Mouse (Mus musculus) T-cell, adult 2 months (primary cell): Measurements from ENCODE around the gene Tmem254c.
"Not testable (repeated sequence)": the region's sequence is repeated elsewhere in the genome, so short reads cannot be mapped to it uniquely, and the experiment has no call there.

Experiments used
- DNase-seq: peaks from one replicate; pipeline ENCODE4 v3.0.0; 2022; ENCODE audit warnings: low spot score

The Tmem254c gene

GRCm38 (mm10) chr14:26067325-26067633 is at the start of gene Tmem254c:
TSS of gene Tmem254c (minus strand) at chr14:26067355.
- DNase-seq, result not testable (repeated sequence)

- DNase-seq, result not testable (repeated sequence)
Observed at GRCm38 (mm10) chr14:26097622-26098021, 30.5 kb upstream of the Tmem254c start.

GRCm38 (mm10) chr14:26081997-26082396 is 14.8 kb upstream of the Tmem254c start, which contains the start of gene Cphx3:
TSS of gene Cphx3 (plus strand) at chr14:26082297.
- DNase-seq, result not testable (repeated sequence)

- not testable (repeated sequence) for DNase-seq
Observed at GRCm38 (mm10) chr14:26081216-26081615, 14.1 kb upstream of the Tmem254c start, which contains the start of gene Cphx2. TSS of gene Cphx2 (plus strand) at chr14:26081516.

- DNase-seq, result not testable (repeated sequence)
Observed at GRCm38 (mm10) chr14:26076620-26077390, 9.7 kb upstream of the Tmem254c start.

GRCm38 (mm10) chr14:26066574-26067324 is 406 bp downstream of the Tmem254c start:
- not testable (repeated sequence) for DNase-seq

GRCm38 (mm10) chr14:26059362-26059761 is 7.8 kb downstream of the Tmem254c start:
- not testable (repeated sequence) for DNase-seq

- not testable (repeated sequence) for DNase-seq
Observed at GRCm38 (mm10) chr14:26058184-26058583, 9.0 kb downstream of the Tmem254c start.

GRCm38 (mm10) chr14:26048767-26049166 is 18.4 kb downstream of the Tmem254c start:
- not testable (repeated sequence) for DNase-seq

GRCm38 (mm10) chr14:26047026-26047425 is 20.1 kb downstream of the Tmem254c start:
- not testable (repeated sequence) for DNase-seq

GRCm38 (mm10) chr14:26045007-26045406 is 22.1 kb downstream of the Tmem254c start:
- not testable (repeated sequence) for DNase-seq

GRCm38 (mm10) chr14:26042611-26043010 is 24.5 kb downstream of the Tmem254c start, which contains the start of gene Gm9780:
TSS of gene Gm9780 (minus strand) at chr14:26042711.
- not testable (repeated sequence) for DNase-seq

- DNase-seq, result not testable (repeated sequence)
Observed at GRCm38 (mm10) chr14:26035439-26035838, 31.7 kb downstream of the Tmem254c start.

GRCm38 (mm10) chr14:26034364-26034763 is 32.8 kb downstream of the Tmem254c start:
- DNase-seq, result not testable (repeated sequence)

- DNase-seq, result not testable (repeated sequence)
Observed at GRCm38 (mm10) chr14:26025653-26026052, 41.5 kb downstream of the Tmem254c start.

GRCm38 (mm10) chr14:26022831-26023230 is 44.3 kb downstream of the Tmem254c start:
- not testable (repeated sequence) for DNase-seq

GRCm38 (mm10) chr14:26021555-26021954 is 45.6 kb downstream of the Tmem254c start:
- not testable (repeated sequence) for DNase-seq

GRCm38 (mm10) chr14:26016414-26016813 is 50.7 kb downstream of the Tmem254c start:
- DNase-seq, result not testable (repeated sequence)
